Mouse (Mus musculus): ENCODE results near the gene Endog. TPM values are rescaled to one million over a fixed set of nuclear protein-coding genes. Genes with fewer than 3 reads are reported as not detected.

Endog gene
- not detected for polyA plus RNA-seq (2014; fragmentation: Illumina TruSeq; extraction: RNeasy Lipid Tissue Mini Kit (QIAGEN cat#74804); ENCODE audit: low read depth, low replicate concordance)

GRCm38 (mm10) chr2:30171371-30171996, at the start of gene Endog:
Gene Endog, plus strand, starts transcription at chr2:30171493.

DNA sequence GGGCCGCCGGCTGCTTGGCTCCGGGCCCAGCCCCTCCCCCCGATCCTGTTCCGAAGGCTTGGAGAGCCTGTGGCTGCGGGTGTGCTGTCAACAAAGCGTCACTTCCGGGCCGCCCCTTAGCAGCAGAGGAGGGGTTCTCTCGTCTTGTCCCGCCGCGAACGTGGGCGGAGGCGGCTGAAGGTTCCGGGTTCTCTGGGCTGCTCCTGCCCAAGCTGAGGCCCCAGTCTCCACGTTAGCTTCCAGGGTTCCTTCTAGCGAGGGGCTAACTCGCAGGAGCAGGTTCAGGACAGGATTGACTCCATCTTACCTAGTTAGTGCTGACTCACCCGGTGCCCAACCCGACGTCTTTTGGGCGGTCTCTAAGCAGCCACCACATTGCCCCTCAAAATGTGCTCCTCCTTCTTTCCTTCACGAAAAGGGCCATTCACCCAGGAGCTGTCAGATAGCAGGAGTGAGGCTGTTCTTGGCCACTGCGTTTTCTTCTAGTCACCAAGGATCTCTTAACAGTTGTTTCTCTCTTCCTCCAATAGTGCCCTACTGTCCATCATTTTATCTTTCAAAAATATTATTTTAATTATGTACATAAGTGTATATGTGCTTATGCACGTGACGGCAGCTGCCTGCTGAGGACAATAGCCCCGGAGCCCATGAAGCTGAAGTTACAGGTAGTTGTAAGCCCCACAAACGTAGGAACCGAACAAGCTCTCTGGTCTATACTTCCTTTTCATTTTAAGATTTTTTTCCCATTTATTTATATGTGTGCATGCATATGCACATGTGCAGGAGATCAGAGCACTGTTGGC, 46.6 kb upstream of the Endog start, which contains the start of gene Zer1:
TSS of gene Zer1 (minus strand) at position 114 of the 803 bp plus-strand sequence.

GRCm38 (mm10) chr2:30133613-30134377, 37.5 kb upstream of the Endog start, which contains the start of gene Tbc1d13:
Gene Tbc1d13, plus strand, starts transcription at chr2:30133746.

GRCm38 (mm10) chr2:30177700-30178675, 6.7 kb downstream of the Endog start, which contains the start of gene Spout1:
Gene Spout1, minus strand, starts transcription at chr2:30178459.

DNA sequence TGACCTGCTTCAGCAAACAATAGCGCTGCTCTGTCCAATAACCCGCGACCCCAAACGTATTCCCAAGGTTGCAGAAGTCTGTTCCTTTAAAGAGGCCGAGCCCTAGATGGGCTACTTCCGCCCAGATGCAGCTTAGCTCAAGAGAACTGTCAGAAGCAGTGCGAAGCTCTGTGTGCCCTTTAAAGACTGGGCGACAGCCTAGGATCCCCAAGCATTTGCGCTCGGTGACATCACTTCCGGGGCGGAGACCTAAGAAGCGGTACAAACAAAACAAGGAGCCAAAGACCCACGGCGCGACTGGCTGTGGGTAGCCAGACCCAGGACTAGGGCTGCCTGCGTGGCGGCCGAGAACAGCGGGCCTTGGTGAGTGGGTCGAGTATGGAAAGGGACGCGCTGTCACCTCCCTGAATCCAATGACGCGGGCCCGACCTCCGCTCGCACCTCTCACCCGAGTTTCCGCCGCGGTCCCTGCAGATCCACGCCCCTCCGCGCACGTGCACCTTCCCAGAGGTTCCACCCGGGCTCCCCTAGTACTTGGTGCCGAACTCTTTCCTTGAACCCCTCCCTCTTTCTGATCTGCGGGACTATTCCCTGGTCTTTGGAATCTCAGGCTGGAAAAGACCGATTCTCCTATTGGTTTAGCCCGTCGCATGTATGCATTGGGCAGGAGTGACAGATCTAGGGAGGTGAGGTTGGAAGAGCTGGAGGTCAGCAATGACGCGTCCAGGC, 34.5 kb downstream of the Endog start, which contains the start of gene Kyat1:
TSS of gene Kyat1 (minus strand) at position 219 of the 729 bp plus-strand sequence.

Other genes starting within 250 kb of the Endog start
- gene Gle1, start 236.1 kb upstream of the Endog start, polyA plus RNA-seq (2014; fragmentation: Illumina TruSeq; extraction: RNeasy Lipid Tissue Mini Kit (QIAGEN cat#74804); ENCODE audit: low read depth, low replicate concordance), result 22.6 TPM
- gene Sptan1, start 205.9 kb upstream of the Endog start, polyA plus RNA-seq (2014; fragmentation: Illumina TruSeq; extraction: RNeasy Lipid Tissue Mini Kit (QIAGEN cat#74804); ENCODE audit: low read depth, low replicate concordance), result 52.6 TPM
- gene Wdr34, start 122.6 kb upstream of the Endog start, polyA plus RNA-seq (2014; fragmentation: Illumina TruSeq; extraction: RNeasy Lipid Tissue Mini Kit (QIAGEN cat#74804); ENCODE audit: low read depth, low replicate concordance), result 3.7 TPM
- 223 TPM for gene Set, start 114.1 kb upstream of the Endog start, polyA plus RNA-seq (2014; fragmentation: Illumina TruSeq; extraction: RNeasy Lipid Tissue Mini Kit (QIAGEN cat#74804); ENCODE audit: low read depth, low replicate concordance)
- 0.27 TPM for gene Pkn3, start 93.8 kb upstream of the Endog start, polyA plus RNA-seq (2014; fragmentation: Illumina TruSeq; extraction: RNeasy Lipid Tissue Mini Kit (QIAGEN cat#74804); ENCODE audit: low read depth, low replicate concordance)
- 6.2 TPM for gene Zdhhc12, start 77.8 kb upstream of the Endog start, polyA plus RNA-seq (2014; fragmentation: Illumina TruSeq; extraction: RNeasy Lipid Tissue Mini Kit (QIAGEN cat#74804); ENCODE audit: low read depth, low replicate concordance)
- gene Zer1, start 46.9 kb upstream of the Endog start, polyA plus RNA-seq (2014; fragmentation: Illumina TruSeq; extraction: RNeasy Lipid Tissue Mini Kit (QIAGEN cat#74804); ENCODE audit: low read depth, low replicate concordance), result 3.9 TPM
- gene Tbc1d13, start 37.7 kb upstream of the Endog start, polyA plus RNA-seq (2014; fragmentation: Illumina TruSeq; extraction: RNeasy Lipid Tissue Mini Kit (QIAGEN cat#74804); ENCODE audit: low read depth, low replicate concordance), result 7.8 TPM
- gene Spout1, start 7.0 kb downstream of the Endog start, polyA plus RNA-seq (2014; fragmentation: Illumina TruSeq; extraction: RNeasy Lipid Tissue Mini Kit (QIAGEN cat#74804); ENCODE audit: low read depth, low replicate concordance), result 9.2 TPM
- gene Kyat1, start 34.4 kb downstream of the Endog start, polyA plus RNA-seq (2014; fragmentation: Illumina TruSeq; extraction: RNeasy Lipid Tissue Mini Kit (QIAGEN cat#74804); ENCODE audit: low read depth, low replicate concordance), result 0.71 TPM
- gene Lrrc8a, start 66.2 kb downstream of the Endog start, polyA plus RNA-seq (2014; fragmentation: Illumina TruSeq; extraction: RNeasy Lipid Tissue Mini Kit (QIAGEN cat#74804); ENCODE audit: low read depth, low replicate concordance), result 0.77 TPM
- not detected for gene Gm28035, start 69.1 kb downstream of the Endog start, polyA plus RNA-seq (2014; fragmentation: Illumina TruSeq; extraction: RNeasy Lipid Tissue Mini Kit (QIAGEN cat#74804); ENCODE audit: low read depth, low replicate concordance)
- gene Phyhd1, start 94.7 kb downstream of the Endog start, polyA plus RNA-seq (2014; fragmentation: Illumina TruSeq; extraction: RNeasy Lipid Tissue Mini Kit (QIAGEN cat#74804); ENCODE audit: low read depth, low replicate concordance), result 0.41 TPM
- gene Gm28038, start 109.5 kb downstream of the Endog start, polyA plus RNA-seq (2014; fragmentation: Illumina TruSeq; extraction: RNeasy Lipid Tissue Mini Kit (QIAGEN cat#74804); ENCODE audit: low read depth, low replicate concordance), result 16.6 TPM
- 2.2 TPM for gene Dolk, start 114.8 kb downstream of the Endog start, polyA plus RNA-seq (2014; fragmentation: Illumina TruSeq; extraction: RNeasy Lipid Tissue Mini Kit (QIAGEN cat#74804); ENCODE audit: low read depth, low replicate concordance)
- 107 TPM for gene Nup188, start 114.9 kb downstream of the Endog start, polyA plus RNA-seq (2014; fragmentation: Illumina TruSeq; extraction: RNeasy Lipid Tissue Mini Kit (QIAGEN cat#74804); ENCODE audit: low read depth, low replicate concordance)
- gene Sh3glb2, start 187.8 kb downstream of the Endog start, polyA plus RNA-seq (2014; fragmentation: Illumina TruSeq; extraction: RNeasy Lipid Tissue Mini Kit (QIAGEN cat#74804); ENCODE audit: low read depth, low replicate concordance), result 0.39 TPM
- gene Miga2, start 192.7 kb downstream of the Endog start, polyA plus RNA-seq (2014; fragmentation: Illumina TruSeq; extraction: RNeasy Lipid Tissue Mini Kit (QIAGEN cat#74804); ENCODE audit: low read depth, low replicate concordance), result 0.29 TPM
- 1.2 TPM for gene Dolpp1, start 220.8 kb downstream of the Endog start, polyA plus RNA-seq (2014; fragmentation: Illumina TruSeq; extraction: RNeasy Lipid Tissue Mini Kit (QIAGEN cat#74804); ENCODE audit: low read depth, low replicate concordance)
- 107 TPM for gene Crat, start 244.3 kb downstream of the Endog start, polyA plus RNA-seq (2014; fragmentation: Illumina TruSeq; extraction: RNeasy Lipid Tissue Mini Kit (QIAGEN cat#74804); ENCODE audit: low read depth, low replicate concordance)
- gene Ptpa, start 244.5 kb downstream of the Endog start, polyA plus RNA-seq (2014; fragmentation: Illumina TruSeq; extraction: RNeasy Lipid Tissue Mini Kit (QIAGEN cat#74804); ENCODE audit: low read depth, low replicate concordance), result 5.1 TPM